Mouse (Mus musculus): ENCODE data around the gene Fam207a. TPM values are rescaled to one million over a fixed set of nuclear protein-coding genes. Genes with fewer than 3 reads are reported as not detected.
A peak's percentile ranks its signal among the peaks of the same experiment; 100 is the strongest.

The Fam207a gene
- total and polyA plus RNA-seq, 3 experiments: 17.9 to 30.5 (median 21.0) TPM

DNA sequence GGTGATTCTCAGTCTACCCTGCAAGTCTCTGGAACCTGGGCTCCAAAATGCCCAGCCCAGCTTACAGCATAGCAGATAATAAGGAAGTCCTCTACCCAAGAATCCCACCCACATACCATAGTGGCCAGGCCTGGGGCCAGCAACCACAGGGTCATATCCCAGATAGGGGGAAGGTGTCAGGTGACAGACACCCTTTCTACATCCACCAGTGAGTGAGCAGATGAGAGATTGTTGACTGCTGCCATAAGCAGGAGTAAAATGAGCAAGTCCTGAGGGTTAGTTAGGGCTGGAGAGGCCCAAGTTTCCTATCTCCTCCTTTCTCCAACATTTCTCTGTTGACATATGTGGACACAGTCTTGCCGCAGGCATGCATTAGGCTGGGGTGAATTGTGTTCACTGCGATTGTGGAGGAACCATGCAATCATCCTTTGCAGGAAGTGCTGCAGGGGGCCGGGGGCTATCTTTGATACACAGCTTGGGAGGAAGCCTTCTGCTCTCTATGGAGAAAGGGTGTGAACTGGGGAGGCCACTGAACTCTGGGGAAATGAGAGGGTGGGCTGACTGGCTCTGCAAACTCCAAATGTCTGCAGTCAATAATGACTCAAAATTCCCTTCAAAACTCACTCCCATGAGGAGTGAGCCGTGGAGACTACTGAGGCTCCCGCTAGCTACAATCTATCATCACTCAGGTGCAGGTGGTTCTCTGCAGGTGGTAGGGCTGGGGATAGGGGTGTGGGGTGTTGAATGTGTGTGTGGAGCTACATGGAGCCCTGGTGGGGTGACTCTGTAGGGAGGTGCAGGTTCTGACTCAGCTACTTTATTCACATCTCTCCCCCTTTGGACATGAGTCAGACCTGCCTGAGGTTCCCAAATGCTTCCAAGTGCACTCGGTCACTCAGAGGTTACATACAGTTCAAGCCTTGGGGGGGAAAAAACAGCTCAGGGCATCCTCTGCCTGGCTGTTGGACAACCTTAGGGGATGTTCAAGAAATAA is 15.7 kb upstream of the Fam207a start:
- no peak for DNase-seq

DNA sequence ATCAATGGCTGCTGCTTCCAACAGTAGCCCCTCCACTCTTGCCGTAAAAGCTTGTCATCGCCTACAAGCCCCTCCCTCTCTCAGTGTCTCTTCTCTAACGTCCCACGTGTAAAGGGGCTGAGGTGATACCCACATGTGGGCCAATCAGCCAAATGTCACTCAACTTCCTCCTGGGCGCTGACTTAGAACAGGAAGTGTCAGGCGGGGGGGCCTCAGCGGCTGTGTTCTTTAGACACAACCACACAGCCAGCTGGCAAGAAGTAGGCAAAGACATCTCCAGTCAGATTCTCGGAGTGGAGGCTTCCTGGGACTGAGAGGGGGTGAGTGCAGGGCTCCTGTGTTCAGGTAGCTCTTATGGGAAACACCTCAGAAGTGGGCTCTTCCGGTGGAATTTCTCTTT is 14.6 kb upstream of the Fam207a start, which contains the start of gene Itgb2:
TSS of gene Itgb2 (plus strand) at position 113 of the 400 bp plus-strand sequence.
- no peak for DNase-seq

DNA sequence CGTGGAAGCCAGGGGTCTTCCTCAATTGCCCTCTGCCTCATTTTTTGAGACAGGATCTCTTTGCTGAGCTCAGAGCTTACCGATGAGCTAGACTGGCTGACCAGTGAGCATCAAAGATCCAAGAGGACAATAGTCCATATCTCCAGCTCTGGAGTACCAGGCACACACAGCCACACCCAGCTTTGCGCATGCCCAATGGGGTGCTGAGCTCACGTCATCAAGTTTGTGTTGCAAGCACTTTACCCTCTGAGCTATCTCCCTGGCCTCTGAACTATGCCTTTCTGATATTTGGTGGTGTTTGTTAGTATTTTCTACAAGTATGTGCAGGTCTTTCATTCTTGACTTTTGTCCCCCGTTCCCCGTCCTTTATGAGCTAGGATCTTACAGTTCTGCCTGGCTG is 13.0 kb upstream of the Fam207a start:
- no peak for DNase-seq

DNA sequence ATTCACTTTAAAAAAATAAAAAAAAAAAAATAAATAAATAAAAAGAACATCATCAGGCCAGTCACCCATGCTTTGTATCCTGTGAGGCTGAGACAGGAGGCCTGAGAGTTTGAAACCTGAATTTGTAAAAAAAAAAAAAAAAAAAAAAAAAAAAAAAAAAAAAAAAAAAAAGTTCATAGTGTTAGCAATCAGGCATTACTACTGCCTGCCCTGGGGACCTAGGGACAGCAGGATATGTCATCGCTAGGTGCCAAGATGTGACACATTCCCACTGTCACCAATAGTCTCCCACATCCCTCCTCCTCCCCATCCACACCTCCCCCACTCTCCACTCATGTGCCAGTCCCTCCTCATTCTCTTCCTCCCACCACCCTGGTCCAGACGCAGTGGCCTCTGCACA is 10.9 kb upstream of the Fam207a start:
- DNase-seq: no peak

DNA sequence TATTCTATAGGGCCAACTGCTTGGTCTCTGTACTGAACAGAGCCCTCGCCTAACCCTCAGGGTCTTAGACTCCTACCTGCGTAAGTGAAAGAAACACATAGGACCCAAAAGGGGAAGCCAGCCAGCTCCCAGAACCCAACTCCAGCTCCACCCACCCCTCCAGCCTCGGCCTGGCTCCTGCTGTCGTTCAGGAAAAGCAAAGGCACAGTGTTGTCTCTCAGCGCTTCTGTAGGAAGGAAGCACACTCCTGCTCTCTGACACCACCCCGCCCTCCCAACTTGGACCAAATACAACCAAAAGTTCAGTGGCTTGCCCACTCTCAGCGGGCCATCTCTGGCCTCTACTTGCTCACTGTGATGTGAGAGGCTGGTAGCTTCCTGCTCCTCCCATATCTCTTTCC is 7.7 kb upstream of the Fam207a start:
- peak; percentile 55 for DNase-seq

DNA sequence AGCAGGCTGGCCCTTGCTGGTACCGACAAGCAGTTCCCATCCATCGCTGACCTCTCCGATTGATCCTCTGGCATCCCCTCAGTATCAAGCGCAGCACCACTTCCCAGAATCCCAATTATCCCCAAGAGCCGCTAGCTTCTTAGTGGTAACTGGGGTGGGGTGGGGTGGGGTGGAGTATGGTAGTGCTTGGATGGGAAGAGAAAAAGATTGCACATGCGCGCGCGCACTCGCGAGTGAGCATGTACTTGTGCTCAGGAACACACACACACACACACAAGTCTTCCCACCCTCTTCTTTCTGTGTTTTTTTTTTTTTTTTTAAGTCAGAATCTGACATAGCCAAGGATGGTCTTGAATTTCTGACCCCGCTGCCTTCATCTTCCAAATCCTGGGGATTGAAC is 7.2 kb upstream of the Fam207a start:
- DNase-seq: no peak

DNA sequence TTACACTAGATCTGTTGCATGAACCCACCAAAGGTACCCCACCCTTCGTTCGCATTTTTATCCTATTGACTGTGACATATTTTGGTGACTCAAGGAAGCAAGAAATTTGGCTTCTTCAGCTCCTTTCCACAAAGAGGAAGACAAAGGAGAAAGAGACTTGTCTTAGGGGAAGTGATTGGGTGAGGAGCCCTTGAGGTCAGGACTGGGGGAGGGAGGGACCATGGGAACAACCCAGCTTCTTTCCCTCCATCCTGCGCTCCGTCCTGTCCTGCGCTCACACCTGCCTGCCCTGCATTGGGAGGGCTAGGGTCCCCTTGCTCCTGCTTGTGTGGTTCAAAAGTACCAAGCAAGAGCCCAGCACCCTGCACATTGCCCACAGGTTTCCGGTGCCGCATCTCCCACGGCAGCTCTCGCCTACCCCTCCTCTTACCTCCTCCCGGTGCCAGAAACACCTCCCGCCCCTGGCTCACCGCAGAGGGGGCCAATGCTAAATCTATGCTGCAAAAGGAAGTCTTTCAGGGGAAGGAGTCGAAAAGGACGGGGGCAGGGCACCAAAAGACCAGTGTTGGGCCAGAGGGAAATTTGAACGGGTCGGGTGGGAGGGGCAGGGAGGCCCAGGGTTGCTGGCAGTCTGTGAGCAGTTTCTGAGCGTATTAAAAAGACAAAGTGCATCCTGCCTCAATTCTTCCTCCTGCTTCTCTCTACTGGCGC is 6.6 kb upstream of the Fam207a start:
- DNase-seq: no peak

DNA sequence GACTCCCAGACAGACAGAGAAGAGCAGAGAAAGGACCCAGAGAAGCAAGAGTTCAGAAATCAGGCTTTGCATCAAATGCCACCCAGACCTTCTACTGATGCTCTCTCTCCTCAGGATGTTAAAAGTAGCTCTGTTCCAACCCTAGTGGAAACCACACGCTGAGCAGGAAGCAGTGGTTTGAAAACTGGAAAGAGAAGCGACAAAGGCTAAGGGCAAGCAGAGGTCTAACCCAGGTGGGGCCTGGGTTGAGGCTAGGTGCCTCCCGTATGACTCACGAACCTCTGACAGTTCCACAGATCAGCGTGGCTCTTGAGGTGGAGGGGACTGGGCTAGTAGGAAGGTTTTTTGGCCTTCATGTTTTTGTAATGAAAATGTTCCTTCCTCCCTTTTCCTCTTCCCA is 4.9 kb upstream of the Fam207a start:
- DNase-seq: no peak

DNA sequence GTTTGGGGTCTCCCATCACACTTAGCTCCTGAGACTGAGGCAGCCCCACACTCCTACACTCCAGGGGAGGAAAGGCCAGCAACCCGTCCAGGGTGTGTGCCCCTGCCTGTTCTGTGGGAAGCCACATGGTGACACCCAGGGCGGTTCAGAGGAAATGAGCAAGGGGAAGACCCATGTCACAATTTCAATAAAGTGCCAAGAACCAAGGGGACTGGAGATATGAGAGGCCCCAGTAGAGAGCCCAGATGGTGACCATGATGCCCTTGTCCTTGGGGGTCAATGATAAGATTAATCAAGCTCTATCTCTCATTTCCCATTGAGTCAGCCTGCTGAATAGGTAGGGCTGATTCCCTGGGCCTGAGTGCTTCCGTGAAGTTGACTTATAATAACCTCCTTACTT is 3.6 kb upstream of the Fam207a start:
- peak; percentile 44 for DNase-seq

DNA sequence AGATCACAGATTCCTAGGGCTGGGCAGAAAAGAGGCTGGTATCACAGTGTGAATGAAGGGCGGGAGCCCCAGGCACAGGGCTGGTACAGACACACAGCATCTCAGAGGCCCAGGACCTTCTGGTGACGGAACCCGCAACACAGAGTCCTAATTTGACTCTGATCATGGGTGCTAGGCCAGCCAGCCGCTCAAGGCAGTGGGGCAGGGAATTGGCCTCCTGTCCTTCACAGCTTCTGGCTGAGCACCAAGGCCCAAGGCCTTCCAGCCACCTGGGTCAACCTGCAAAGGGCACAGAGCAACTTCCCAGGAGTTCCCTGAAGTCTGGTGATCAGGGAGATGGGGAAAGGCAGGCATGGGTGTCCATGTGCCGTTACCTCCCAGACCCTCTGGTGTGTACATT is 2.2 kb upstream of the Fam207a start:
- DNase-seq: peak; percentile 34

DNA sequence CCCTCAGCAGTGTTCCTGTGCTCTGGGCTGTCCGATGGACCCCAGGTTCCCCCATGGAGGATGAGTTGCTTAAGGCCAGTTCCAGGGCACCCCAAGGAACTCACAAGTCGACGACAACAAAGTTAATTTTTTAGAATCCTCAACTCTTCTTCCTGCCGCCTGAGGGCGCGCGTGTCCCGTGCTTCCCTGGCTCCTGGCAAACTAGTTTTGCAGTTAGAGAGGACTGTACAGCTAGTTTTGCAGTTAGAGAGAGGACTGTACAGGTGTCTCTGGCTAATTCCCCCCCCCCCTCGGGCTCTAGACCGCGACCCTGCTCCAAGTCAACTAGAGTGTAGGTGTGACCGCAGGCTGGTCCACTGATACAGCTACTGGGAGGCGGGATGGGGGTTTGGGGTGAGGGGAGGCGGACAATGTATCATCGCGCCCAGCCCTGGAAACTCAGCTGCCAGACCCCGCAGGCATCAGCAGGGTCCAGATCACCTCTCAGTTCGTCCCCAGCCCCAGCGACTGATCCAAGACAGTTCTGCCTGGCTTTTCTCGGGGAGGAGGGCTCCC is 1.6 kb upstream of the Fam207a start:
- peak; percentile 71 for DNase-seq

DNA sequence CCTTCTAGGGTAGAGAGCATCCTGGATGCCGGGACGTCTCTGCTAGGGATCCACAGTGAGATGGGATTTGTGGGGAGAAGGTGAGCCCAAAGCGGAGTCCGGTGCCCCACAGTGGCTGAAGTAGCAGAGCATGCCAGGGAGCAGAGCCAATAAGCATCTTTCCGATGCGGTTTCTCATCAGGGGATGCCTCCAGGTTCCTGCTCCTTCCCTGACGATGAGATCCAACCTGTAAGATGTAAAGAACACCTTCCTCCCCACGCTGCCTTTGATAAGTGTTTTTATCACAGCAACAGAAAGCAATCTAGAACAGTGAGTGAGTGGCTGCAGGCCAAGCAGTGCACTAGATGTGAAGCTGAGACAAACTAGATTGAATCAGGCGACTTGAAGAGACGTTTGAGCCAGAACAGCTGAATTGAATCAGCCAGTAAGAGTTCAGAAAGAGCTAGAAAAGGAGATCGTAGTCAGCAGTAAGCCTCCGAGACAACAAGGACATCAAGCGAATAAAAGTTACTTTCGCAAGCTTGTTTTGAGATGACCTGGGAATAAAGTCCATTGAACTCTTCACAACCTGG is 880 bp upstream of the Fam207a start:
- DNase-seq: peak; percentile 23

DNA sequence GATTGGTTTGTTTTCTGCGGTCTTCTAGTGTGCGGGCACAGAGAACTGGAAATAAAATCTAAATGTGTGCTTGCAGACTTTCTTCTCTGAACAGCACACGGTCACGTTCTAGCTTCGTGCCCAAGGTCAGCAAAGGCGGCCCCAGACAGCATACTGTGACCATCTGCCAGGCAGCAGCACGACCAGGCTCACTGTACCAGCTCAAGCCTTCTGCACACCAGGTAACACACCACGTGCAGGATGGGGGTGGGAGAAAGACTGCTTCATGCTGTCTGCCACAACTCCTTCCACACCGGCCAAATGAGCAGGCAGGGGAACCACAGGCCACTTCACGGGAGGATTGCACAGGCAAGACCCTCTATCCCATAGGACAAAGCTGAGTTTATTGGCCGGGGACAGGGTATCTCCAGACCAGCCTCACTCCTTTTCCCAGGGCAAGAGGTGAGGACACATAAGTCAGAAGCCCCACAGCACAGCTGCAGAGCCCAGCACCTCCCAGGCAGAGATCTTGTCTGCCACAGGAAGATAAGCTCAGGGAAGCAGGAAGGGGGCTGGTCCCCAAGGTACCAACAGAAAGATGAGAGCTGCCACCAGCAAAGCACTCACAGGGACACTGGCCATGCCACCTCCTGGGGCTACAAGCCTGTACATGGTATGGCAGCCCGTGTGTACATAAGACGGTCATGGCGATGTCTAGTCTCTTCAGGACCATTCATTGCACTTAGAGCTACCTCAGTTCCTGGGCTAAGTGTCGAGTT is 5.2 kb downstream of the Fam207a start:
- no peak for DNase-seq

DNA sequence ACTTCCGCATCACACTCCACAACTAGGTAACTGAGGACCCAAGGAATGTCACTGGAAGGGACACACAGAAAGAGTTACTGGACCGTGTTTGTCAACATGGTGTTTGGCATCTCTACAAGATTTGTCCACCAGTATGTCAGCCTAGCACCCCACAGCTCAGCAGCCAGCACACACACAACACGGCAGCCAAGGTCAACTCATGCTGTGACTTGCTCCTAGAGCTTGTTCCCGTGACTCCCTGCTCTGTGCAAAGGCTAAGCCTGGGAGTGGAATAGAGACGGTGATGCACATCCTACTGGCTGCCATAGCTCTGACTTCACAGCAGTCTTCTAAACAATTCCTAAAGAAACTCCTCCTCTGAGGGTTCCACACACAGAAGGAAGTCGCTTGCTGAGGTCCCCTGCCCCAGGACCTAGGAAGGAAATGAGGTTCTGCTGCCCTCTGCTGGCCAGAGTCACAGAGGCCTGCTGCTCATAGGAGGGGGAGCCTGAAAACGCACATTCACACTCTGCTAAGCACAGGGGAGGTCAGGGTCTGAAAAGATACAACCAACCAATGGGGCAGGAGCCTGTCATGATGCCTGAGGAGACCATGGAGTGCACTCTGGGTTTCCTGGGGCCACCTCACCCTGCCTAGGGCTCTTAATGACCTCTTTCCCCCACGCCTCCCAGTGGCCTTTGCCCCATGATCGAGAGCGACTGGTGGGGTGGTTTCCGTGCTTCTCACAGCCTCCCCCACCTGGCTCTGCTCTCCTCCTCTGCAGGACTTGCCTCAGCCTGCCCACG is 6.0 kb downstream of the Fam207a start:
- peak; percentile 82 for DNase-seq

DNA sequence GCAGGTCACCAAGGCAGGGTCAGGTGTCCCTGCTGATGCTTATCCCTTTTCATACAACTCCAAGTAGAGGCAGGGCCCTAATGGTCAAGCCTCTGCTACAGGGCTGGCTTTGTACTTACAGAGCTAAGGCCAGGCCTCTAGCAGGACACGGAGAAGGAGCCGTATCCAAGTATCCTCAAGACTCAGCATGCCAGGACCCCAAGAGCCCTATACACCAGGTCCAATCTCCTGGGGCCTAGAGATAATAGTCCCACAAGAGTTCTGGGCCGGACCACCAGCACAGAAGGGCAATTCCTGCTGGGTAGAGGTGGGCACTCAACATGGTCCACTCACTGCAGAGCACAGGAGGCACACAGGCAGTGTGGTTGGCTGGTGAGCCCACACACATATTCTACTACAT is 6.8 kb downstream of the Fam207a start:
- no peak for DNase-seq

DNA sequence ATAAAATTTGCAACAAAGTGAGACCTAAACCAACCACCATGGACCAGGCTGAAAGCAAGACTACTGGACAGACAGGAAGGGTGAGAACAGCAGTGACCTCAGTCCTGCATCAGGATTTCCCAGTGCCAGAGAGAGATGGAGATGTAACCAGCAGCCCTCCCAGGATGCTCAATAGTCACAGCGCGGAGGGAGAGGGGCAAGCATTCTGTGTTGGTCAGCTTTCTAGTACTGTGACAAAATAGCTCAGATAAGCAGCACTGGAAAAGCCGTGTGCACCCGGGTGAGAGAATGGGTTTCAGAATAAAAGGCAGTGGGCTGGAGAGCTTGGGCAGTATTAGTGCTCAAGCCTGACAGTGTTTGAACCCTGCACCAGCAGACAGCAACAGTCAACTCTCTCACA is 7.8 kb downstream of the Fam207a start:
- DNase-seq: no peak

DNA sequence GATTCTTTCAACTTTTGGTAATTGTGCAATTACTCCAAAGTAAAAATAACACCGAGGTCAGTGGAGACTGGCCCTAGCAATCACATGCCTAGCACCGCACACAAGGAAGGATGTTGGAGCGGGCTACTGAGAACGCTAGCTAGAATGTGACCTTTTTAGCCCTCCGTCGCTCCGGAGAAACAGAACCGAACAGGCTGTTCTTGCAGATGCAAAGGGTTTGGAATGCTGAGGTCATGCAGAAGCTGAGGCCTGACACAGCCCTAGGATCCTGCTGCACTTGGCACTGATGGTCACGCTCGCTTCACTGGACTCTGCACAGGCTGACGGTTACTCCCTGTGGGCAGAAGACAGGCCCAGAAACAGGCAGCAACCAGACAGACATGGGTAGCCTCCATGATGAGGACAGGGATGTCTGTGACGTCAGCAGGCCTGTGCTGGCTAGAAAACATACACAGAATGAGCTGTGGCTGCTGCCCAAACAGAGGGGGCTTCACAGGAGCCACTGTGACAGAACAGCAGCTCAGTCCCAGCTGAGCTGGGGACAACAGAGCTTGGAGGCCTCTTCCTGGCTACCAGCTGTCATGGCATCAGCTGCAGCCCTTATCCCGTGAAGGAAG is 8.5 kb downstream of the Fam207a start:
- peak; percentile 19 for DNase-seq

DNA sequence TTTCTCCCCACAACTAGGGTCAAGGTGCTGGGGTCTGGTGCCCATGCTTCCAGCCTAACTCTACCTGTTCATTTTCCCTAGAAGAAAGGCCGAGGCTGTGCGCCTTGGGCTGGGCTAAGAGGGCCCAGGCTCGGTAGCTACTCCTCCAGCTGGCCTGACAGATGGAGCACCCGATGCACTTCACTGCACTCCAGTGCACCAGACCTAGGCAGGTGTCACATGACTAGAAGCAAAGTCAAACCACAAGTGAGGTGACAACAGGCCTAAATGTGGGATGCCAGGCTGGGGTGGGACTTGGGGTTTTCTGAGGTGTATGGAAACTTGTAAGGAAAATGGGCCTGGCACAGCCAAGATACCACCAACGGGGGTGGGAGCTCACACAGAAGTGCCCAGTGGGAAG is 9.1 kb downstream of the Fam207a start:
- DNase-seq: no peak

DNA sequence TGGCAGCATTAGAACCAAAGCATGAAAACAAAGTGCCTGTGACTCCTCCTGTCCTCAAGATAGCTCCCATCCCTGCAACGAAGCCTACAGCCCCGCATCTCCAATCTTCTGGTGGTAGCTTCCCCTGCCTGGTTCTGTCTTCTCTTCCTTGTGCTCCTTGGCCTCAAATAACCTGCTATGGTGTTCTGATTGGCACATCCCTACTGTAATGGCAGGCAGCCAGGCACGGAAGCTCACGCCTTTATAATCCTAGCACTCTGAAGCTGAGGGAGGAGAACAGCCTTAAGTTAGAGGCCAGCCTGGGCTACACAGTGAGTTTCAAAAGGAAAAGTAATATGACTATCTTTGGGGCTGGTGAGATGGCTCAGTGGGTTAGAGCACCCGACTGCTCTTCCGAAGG is 11.4 kb downstream of the Fam207a start:
- no peak for DNase-seq
